Mouse (Mus musculus) duodenum, adult 2 months (tissue): ENCODE data around the gene Slc46a3. TPM values are rescaled to one million over a fixed set of nuclear protein-coding genes. Genes with fewer than 3 reads are reported as not detected.

Source experiments
- polyA plus RNA-seq: library from polyadenylated mRNA; depleted of rRNA; stranded (reverse); fragments of >200 nt; gene quantifications from 2 replicates; pipeline ENCODE4 v1.2.3, GENCODE M21; 2012; ENCODE audit warnings: low replicate concordance; rRNA removed

Gene Slc46a3
- 44.0 and 156 TPM in 2 replicates for polyA plus RNA-seq

DNA sequence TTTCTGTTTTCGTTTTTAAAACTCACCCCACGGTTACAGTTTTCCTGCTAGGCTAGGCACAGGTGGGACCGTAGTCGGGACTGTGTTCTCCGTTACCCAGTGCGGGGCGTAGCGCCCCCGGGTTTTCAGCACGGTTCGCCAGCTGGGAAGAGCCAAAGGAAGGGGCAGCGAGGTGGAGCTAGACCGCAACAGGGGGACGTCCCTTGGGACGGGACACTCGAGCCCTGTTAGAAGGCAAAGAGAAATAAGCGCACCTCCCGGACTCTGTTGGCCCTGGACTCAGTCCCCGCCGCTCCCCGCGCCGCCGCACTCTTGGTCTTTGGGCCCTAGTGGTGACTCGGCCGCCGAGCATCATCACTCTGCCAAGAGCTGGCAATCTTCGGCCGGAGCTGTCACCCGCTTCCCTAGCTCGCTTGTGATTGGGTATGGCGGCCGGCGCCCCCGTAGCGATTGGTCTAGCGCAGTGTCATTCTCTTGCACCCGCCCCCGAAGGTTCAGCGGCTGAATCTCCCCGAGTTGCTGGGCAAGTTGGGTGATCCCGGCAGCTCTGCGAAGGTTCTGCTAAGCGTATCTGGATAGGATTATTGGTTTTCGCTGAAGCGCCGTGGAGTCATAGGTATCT, at the start of gene Slc46a3:
Slc46a3 (minus strand) TSS at position 361 of the 622 bp plus-strand sequence.

GRCm38 (mm10) chr5:147860449-147861261, 34.0 kb downstream of the Slc46a3 start, which contains the start of gene Pomp:
Gene Pomp (plus strand): TSS chr5:147860461.

Other genes starting within 250 kb of the Slc46a3 start
- gene Flt1, start 168.8 kb downstream of the Slc46a3 start, polyA plus RNA-seq: 1.4 and 1.7 TPM in 2 replicates
- gene Pomp, start 34.4 kb downstream of the Slc46a3 start, polyA plus RNA-seq: 13.7 and 18.6 TPM in 2 replicates
- gene Mtus2, start 62.5 kb upstream of the Slc46a3 start, polyA plus RNA-seq: 1.4 and 3.9 TPM in 2 replicates